Mouse (Mus musculus): Measurements from ENCODE around the gene Urb2.
A peak's percentile ranks its signal among the peaks of the same experiment; 100 is the strongest.

DNA sequence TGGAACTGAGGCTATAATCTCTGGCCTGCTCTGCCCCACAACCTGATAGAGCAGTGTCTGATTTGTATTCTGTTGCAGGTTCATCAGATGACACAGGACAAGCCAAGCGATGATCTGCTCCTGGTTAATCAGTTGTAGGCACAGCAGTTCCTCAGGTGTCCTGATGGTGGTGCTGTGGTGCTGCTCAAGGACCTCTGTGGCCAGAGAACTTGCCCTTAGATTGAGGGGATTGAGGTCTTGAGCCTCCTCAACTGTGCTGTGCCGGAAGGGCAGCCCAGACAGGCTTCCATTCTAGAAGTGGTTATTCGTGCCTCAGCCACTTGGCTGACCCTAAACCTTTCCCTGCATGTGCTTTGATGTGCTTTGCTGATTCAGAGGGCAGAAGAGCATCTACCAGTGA lies 30.8 kb downstream of the Urb2 start:
- no peak for TF ChIP-seq MAX (IDR thresholded peaks at IDR 0.05)
- TF ChIP-seq CTCF (IDR thresholded peaks at IDR 0.05; ENCODE audit: control insufficient read depth, insufficient read depth, insufficient read length), result peak; percentile 91
- TF ChIP-seq FOSL1 (IDR thresholded peaks at IDR 0.05; ENCODE audit: insufficient read depth, low read length, poor library complexity, severe bottlenecking), result no peak
- no peak for TF ChIP-seq MYOG (IDR thresholded peaks at IDR 0.05; ENCODE audit: control insufficient read depth, extremely low read depth, insufficient read length)
- no peak for TF ChIP-seq USF1 (IDR thresholded peaks at IDR 0.05; ENCODE audit: low read depth)
- no peak for TF ChIP-seq MYOD1 (IDR thresholded peaks at IDR 0.05; ENCODE audit: control insufficient read depth, insufficient read length, low read depth)

Measured in C2C12 (cell line).